Mouse (Mus musculus) hindbrain, embryonic 16.5 days (tissue): ENCODE measurements around the gene Lsm14a. TPM values are rescaled to one million over a fixed set of nuclear protein-coding genes. Genes with fewer than 3 reads are reported as not detected.

Experiments
- ATAC-seq: fragments of 200-750 bp; cut with Nextera tagmentation; 2 replicates; pipeline ENCODE4 v1.8.0; 2017; ENCODE audit warnings: moderate TSS enrichment, moderate library complexity
- H3K27ac ChIP-seq: fragments of 300-500 bp; sonication (generic); 2 replicates; pipeline ENCODE4 v1.5.1; 2014; ENCODE audit warnings: low read depth, mild to moderate bottlenecking, control low read depth, low read length, moderate library complexity
- H3K27me3 ChIP-seq: fragments of 300-500 bp; sonication (generic); replicated peaks from 2 replicates; pipeline ENCODE4 v1.6.1; 2014; ENCODE audit warnings: low read length; ENCODE audit not compliant: control insufficient read depth, insufficient read depth
- H3K36me3 ChIP-seq: fragments of 300-500 bp; sonication (generic); 2 replicates; pipeline ENCODE4 v1.6.1; 2014; ENCODE audit warnings: mild to moderate bottlenecking, low read length, moderate library complexity, mixed read lengths; ENCODE audit not compliant: control insufficient read depth, insufficient read depth
- H3K4me1 ChIP-seq: fragments of 300-500 bp; sonication (generic); 2 replicates; pipeline ENCODE4 v1.6.1; 2014; ENCODE audit warnings: low read depth, low read length; ENCODE audit not compliant: control insufficient read depth, insufficient read depth
- H3K4me2 ChIP-seq: fragments of 300-500 bp; sonication (generic); 2 replicates; pipeline ENCODE4 v1.6.1; 2014; ENCODE audit warnings: mild to moderate bottlenecking, low read length, control low read depth, moderate library complexity
- H3K4me3 ChIP-seq: fragments of 300-500 bp; sonication (generic); 2 replicates; pipeline ENCODE4 v1.5.1; 2014; ENCODE audit warnings: mild to moderate bottlenecking, low read length, control low read depth, moderate library complexity
- H3K9ac ChIP-seq: fragments of 300-500 bp; sonication (generic); 2 replicates; pipeline ENCODE4 v1.6.1; 2014; ENCODE audit warnings: low read depth, mild to moderate bottlenecking, control low read depth, low read length, moderate library complexity
- H3K9me3 ChIP-seq: fragments of 300-500 bp; sonication (generic); 2 replicates; pipeline ENCODE4 v1.6.1; 2014; ENCODE audit warnings: mild to moderate bottlenecking, low read length, moderate library complexity; ENCODE audit not compliant: control insufficient read depth
- WGBS: fragments of 180-500 bp; shearing (Covaris S2); extraction: QIAGEN DNeasy Blood & Tissue Kit; methylation state at CpG from one replicate; pipeline ENCODE4 v1.1.7; 2014; 5-methylcytosine and 5-hydroxymethylcytosine counted together
- polyA plus RNA-seq: library from polyadenylated mRNA; unstranded; fragments of >200 nt; fragmentation: Nextera tagmentation; extraction: Ambion mirVana; gene quantifications from 2 replicates; pipeline ENCODE4 v1.2.1, GENCODE M21; 2015

The Lsm14a gene
- polyA plus RNA-seq, 1 experiment from 2014 or later: 50.6 TPM

DNA sequence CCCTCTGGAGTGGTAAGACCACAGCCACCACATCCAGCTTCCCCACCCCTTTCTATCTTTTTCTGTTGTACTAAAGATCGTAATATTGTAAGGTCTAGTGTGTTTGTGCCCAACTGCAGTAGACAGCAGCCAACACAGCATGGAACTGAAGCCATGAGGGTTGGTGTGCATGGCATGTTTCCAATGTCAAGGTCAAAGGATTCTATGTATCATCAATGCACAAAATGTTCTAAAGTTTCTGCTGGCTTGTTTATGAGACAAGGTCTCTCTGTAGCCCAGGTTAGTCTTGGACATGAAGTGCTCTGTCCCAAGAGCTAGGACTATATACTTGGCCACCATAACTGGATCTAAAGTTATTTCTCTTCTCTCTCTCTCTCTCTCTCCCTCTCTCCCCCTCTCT lies 68.3 kb downstream of the Lsm14a start:
- Histone ChIP-seq H3K4me1 (no peaks in the 10 kb centered on the region), H3K4me2 (no peak overlapping the region), H3K36me3 (no peaks in the 10 kb centered on the region), H3K27me3 (no peaks in the 10 kb centered on the region), H3K9ac (no peak overlapping the region), H3K4me3 (no peak overlapping the region), H3K27ac (no peak overlapping the region), H3K9me3 (no peaks in the 10 kb centered on the region)
- 90% methylated on average over 1 of the region's 1 CpGs for WGBS
- no peak for ATAC-seq

DNA sequence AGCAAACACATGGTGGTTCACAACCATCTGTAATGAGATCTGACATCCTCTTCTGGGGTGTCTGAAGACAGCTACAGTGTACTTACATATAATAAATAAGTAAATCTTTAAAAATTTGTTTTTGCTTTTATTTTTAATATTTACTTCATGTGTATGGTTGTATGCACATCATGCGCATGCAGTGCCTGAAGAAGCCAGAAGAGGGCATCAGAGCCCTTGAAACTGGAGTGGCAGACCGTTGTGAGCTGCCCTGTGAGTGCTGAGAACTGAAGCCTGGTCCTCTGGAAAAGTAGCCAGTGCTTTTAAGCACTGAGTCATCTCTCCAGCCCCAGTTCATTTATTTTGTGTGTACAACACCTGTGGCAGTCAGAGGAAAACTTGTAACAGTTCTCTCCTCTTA lies 69.1 kb downstream of the Lsm14a start:
- H3K4me2 ChIP-seq: no peak overlapping the region
- H3K9ac ChIP-seq: no peak overlapping the region
- ATAC-seq: no peak
- no peaks in the 10 kb centered on the region for H3K27me3 ChIP-seq
- H3K4me3 ChIP-seq: no peak overlapping the region
- no peak overlapping the region for H3K27ac ChIP-seq
- 89% methylated on average over 2 of the region's 2 CpGs for WGBS
- H3K4me1 ChIP-seq: no peaks in the 10 kb centered on the region
- H3K9me3 ChIP-seq: no peaks in the 10 kb centered on the region
- no peaks in the 10 kb centered on the region for H3K36me3 ChIP-seq

DNA sequence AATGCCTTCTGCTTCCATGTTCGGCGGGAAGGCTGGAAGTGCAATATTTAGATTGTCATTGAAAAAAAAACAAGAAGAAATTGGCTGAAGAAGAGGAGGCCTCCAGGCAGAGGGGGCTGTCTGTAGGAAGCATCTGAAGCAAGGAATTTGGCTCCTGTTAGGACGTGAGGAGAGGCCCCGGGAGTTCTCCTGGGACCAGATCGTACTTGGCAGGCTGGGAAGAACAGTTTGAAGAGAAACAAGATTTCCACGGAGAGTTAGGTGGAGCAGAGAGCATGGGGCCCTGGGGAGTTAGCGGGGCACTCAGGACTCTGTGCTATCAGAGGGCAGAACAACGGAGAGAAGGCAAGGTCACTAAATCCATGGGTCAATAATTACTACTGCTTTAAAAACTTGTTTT lies 69.8 kb downstream of the Lsm14a start:
- Histone ChIP-seq H3K9ac (no peak overlapping the region), H3K4me3 (no peak overlapping the region), H3K27ac (no peak overlapping the region), H3K4me2 (no peak overlapping the region), H3K27me3 (no peaks in the 10 kb centered on the region), H3K4me1 (no peaks in the 10 kb centered on the region), H3K9me3 (no peaks in the 10 kb centered on the region), H3K36me3 (no peaks in the 10 kb centered on the region)
- 77% methylated on average over 8 of the region's 8 CpGs for WGBS
- no peak for ATAC-seq

DNA sequence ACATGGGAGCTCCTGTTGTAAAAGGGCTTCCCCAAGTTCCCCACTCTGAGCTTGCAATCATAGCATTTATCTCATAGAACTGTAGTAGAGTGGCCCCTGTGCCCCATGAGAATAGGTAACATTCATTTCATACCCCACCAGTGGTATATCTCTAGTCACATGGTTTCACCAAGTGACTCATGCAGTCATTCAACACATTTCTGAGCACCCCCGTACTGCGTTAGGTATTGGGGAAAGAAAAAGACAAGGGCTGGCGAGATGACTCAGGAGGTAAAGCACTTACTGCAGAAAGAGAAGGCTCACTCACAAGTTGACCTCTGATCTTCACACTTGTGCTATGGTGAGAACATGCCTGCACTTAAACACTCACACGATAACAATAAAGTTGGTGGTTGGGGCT lies 71.2 kb downstream of the Lsm14a start:
- H3K4me2 ChIP-seq: no peak overlapping the region
- no peak overlapping the region for H3K9ac ChIP-seq
- H3K9me3 ChIP-seq: no peaks in the 10 kb centered on the region
- H3K36me3 ChIP-seq: no peaks in the 10 kb centered on the region
- ATAC-seq: no peak
- H3K27ac ChIP-seq: no peak overlapping the region
- peaks cover 2% of the 10 kb centered on the region; the same call in 1 of the 2 replicates for H3K4me1 ChIP-seq
- no peak overlapping the region for H3K4me3 ChIP-seq
- H3K27me3 ChIP-seq: no peaks in the 10 kb centered on the region
- WGBS: 90% methylated on average over 4 of the region's 4 CpGs

DNA sequence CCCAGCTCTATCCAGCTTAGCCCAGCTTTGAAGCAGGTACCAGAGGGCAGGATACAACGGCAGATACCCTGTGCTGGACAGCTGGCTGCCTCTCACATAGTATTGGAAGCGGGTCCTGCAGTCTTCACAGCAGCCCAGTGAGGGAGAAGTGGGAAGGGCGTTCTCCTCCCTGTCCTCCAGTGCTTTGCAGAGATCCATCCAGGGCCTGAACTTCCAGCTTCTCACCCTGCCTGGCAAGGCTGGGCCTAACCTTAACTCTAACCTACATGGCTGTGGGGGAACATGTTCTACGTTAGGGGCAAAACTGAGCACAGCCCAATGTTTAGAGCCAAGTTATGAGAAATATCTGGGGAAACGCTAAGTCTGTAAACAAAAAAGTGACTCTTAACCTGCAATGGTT lies 72.0 kb downstream of the Lsm14a start:
- H3K4me3 ChIP-seq: no peak overlapping the region
- 85% methylated on average over 5 of the region's 5 CpGs for WGBS
- no peaks in the 10 kb centered on the region for H3K27me3 ChIP-seq
- no peaks in the 10 kb centered on the region for H3K36me3 ChIP-seq
- H3K9me3 ChIP-seq: no peaks in the 10 kb centered on the region
- no peak overlapping the region for H3K27ac ChIP-seq
- peaks cover 2% of the 10 kb centered on the region; the same call in 1 of the 2 replicates for H3K4me1 ChIP-seq
- H3K9ac ChIP-seq: no peak overlapping the region
- no peak overlapping the region for H3K4me2 ChIP-seq
- no peak for ATAC-seq

DNA sequence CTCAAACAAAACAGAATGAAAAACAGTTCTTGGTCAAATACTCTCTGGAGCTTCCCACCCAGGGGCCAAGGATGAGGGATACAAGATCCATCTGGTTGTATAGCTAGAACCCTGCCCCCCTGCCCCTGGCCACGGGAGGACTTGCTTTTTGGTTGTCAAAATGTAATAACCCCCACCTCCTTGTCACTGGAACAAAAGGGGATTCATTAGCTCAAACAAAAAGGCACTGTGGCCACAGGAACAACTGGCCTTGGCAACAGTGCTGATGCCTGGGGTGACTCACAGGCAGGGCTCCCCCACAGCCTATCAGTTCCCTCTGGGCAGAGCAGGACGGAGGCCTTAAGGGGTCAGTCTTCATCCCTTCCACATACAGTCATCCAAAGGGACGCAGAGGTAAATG lies 73.2 kb downstream of the Lsm14a start:
- Histone ChIP-seq H3K9me3 (no peaks in the 10 kb centered on the region), H3K4me2 (no peak overlapping the region), H3K9ac (no peak overlapping the region), H3K36me3 (no peaks in the 10 kb centered on the region), H3K4me1 (peaks cover 2% of the 10 kb centered on the region; the same call in 1 of the 2 replicates), H3K27ac (no peak overlapping the region), H3K27me3 (no peaks in the 10 kb centered on the region), H3K4me3 (no peak overlapping the region)
- ATAC-seq: 0 out of 2 replicates have a peak, but pooled peaks have one; percentile 51
- WGBS: 24% methylated on average over 3 of the region's 3 CpGs

DNA sequence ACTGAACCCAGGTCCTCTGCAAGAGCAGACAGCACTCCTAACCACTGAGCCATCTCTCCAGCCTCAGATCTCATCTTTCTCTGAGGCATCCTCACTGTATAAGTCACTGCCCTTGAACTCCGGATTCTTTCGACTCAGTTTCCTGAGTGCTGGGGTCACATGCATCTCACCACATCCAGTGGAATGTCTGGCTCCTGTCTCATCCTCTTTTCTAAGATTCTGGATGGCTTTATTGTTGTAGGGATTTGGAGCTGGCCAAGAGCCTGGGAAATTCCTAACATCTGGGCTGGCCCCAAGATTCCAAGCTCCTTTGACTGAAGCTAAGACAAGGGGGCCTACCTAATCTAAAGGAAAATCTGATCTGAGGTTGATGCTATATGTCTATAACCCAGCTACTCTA lies 74.0 kb downstream of the Lsm14a start:
- Histone ChIP-seq H3K9ac (no peak overlapping the region), H3K36me3 (no peaks in the 10 kb centered on the region), H3K4me2 (no peak overlapping the region), H3K27ac (no peak overlapping the region), H3K9me3 (no peaks in the 10 kb centered on the region), H3K27me3 (no peaks in the 10 kb centered on the region), H3K4me3 (no peak overlapping the region), H3K4me1 (peaks cover 2% of the 10 kb centered on the region; the same call in 1 of the 2 replicates)
- ATAC-seq: no peak
- 85% methylated on average over 2 of the region's 2 CpGs for WGBS

DNA sequence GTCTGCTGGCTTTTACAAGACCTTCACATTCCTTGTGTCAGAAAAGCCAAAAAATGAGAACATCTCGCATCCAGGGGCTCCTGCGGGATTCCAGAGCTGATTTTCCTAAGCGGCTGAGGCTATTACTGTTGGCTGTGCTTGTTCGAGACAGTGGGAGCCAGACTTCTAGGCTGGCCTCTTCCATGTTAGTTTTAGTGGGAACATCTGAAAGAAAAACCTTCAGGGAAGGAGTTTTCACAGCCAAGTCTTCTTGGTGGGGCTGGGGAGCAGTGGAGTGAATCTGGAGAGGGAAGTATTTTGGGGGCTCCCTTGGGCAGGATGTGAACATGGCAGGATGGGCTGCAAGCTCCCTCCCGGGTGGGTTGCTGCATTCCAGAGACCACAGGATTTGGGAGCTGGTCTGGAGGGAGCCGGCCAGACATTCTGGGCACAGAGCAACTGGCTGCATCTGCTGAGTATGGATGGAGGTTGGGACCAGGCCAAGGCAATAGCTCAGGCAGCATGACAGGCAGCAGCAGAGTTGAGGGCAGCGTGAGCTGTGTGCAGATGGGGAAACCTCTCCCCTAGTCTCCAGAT lies 75.1 kb downstream of the Lsm14a start:
- Histone ChIP-seq H3K27me3 (no peaks in the 10 kb centered on the region), H3K36me3 (no peaks in the 10 kb centered on the region), H3K4me1 (peaks cover 2% of the 10 kb centered on the region; the same call in 1 of the 2 replicates), H3K9me3 (no peaks in the 10 kb centered on the region), H3K4me2 (no peak overlapping the region), H3K27ac (peak overlapping the region; percentile 54; the same call in 1 of the 2 replicates), H3K4me3 (no peak overlapping the region), H3K9ac (no peak overlapping the region)
- 0 out of 2 replicates have a peak, but pooled peaks have one; percentile 32 for ATAC-seq
- WGBS: 44% methylated on average over 7 of the region's 7 CpGs

DNA sequence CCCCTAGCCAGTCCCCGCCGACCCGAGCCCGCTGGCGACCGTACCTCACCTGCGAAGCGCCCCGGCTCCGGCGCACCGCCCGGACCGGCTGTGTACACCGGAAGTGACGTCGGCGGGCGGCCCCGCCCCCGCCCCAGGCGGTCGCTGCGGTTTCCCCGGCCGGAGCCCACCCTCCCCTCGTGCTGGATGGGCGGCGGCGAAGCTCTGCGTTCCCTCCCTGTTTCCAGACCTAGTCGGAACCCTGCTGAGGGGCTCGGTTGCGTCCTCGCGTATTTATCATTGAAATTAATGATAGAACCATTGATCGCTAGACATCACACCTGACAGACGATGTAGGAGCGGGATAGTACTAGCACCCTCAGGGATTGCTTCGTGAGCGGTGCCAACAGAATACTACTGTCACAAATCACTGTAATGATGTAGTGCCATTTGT lies 79.7 kb downstream of the Lsm14a start, which contains the start of gene 4931406P16Rik:
Gene 4931406P16Rik (minus strand): TSS at position 109 of the 433 bp plus-strand sequence.
- no peaks in the 10 kb centered on the region for H3K27me3 ChIP-seq
- under 1% methylated on average over 33 of the region's 41 CpGs for WGBS
- H3K27ac ChIP-seq: peak within 1 kb of the TSS; percentile 89
- no peaks in the 10 kb centered on the region for H3K36me3 ChIP-seq
- H3K9ac ChIP-seq: peak within 1 kb of the TSS; percentile 97
- no peaks in the 10 kb centered on the region for H3K9me3 ChIP-seq
- peaks cover 6% of the 10 kb centered on the region for H3K4me1 ChIP-seq
- ATAC-seq: peak; percentile 95
- peak within 1 kb of the TSS; percentile 97 for H3K4me3 ChIP-seq
- H3K4me2 ChIP-seq: peak within 1 kb of the TSS; percentile 72
